Mouse (Mus musculus): ENCODE data around the gene Has1.
"Not testable (repeated sequence)": the region's sequence is repeated elsewhere in the genome, so short reads cannot be mapped to it uniquely, and the experiment has no call there.

The Has1 gene

DNA sequence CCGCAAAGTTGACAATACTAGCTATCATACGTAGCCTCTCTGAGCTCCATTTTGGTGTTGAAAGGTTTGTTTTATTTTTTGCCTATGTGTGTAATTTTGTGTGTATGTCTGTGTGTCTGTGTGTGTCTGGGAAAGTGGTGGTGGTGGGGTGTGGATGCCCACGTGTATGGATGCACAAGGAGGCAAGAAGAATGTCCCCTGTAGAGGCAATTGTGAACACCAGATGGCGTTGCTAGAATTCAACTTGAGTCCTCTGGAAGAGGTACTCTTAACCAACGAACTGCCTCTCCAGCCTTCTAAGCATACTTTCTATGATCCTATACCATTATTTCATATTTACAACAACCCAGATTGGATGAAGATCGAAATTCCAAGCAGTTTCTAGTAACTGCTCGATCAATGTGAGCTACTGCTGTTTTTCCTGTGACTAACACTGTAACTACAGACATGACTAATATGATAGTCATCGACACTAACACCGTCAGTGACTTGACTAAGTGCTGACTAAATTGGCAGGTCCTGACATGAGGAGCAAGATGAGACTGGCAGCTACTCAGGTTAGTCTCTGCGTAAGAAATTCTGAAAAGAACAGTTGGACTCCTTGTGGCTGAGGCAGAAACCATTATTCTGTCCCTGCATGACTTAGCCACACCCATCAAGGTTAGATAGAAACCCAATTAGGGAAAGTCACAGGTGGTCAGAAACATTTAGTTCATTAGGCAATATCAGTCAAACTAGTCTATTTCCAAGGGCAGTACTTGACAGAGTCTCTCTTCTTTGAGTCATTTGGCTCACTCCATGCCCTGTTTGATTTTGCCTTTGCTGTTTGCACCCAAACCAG, 9.6 kb downstream of the Has1 start:
- no peak for ATAC-seq (ENCODE audit: insufficient number of reproducible peaks, low FRiP score, low TSS enrichment)

DNA sequence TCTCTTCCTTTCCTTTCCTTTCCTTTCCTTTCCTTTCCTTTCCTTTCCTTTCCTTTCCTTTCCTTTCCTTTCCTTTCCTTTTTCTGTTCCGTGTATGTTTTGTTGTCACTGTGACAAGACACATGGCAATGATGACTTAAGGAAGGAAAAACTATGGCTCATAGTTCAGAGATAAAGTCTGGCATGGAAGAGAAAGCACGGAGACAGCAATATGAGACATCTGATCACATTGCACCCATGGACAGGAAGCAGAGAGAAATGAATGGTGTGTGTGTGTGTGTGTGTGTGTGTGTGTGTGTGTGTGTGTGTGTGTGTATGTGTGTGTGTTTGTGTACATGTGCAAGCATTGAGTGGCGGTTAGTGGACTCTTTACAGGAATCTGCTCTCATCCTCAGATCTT, 10.4 kb downstream of the Has1 start:
- ATAC-seq (ENCODE audit: insufficient number of reproducible peaks, low FRiP score, low TSS enrichment): not testable (repeated sequence)

DNA sequence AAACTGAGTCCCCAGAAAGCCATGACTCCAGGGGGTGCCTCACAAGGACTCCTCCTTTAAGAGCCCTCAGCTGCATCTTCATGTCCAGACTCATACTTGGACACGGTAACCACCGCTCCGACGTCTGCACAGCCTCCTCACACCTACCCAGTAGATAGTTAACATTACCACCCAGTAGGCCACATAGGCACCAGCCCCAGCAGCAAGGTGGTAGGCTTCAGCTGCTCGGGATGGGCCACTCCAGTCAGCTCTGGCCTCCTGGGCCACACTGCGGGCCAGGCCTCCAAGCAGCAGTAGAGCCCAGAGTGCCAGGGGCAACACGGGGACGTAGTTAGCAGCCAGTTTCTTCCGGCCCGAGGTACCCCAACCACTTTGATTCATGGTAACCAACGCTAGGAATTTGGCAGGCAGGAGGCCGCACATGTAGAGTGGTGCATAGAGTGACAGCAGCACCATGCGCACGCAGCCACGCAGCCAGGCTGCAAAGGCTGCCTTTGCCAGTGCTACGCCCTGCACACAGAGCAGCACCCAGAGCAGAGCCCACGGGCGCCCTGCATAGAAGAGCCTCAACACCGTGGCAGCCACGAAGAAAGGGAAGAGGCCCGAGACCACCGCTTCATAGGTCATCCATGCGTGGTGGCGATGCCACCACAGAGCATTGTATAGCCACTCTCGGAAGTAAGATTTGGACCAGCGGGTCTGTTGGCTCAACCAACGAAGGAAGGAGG, 11.3 kb downstream of the Has1 start:
- ATAC-seq (ENCODE audit: insufficient number of reproducible peaks, low FRiP score, low TSS enrichment): no peak; the same call in 1 of the 2 replicates

DNA sequence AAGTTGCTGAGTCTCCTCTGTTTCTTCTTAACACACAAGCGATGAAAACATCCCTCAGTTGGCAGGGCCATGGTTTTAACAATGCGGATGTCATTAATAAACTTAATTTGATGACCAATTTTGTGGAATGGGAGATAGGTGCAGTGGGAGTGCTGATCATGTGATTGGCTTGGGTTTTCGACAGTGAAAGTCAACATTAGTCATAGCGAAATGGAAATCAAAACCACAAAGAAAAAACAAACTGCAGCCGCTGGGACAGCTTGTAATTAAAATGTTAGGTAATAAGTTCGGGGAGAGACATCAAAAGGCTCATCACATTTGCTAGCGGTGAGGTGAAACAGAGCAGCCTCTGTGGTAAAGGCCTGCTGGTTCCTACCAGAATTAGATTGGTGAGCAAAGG, 14.2 kb downstream of the Has1 start:
- ATAC-seq (ENCODE audit: insufficient number of reproducible peaks, low FRiP score, low TSS enrichment): no peak

DNA sequence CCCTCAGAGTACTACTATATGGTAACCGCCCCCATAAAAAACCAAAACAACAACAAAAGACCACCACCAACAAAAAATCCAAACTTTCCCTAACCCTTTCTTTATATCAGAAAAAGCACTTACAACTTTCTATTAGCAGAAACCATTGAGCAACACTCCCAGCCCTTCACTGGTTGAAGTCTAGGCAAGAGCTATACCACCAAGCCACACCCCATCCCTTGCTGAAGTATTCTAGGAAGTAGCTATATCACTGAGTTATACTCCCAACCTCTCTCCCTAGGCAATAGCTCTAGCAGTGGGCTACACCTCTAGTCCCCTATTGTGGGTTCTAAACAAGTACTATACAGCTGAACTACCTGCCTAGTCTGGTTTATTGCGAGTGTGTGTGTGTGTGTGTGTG, 15.7 kb downstream of the Has1 start:
- no peak for ATAC-seq (ENCODE audit: insufficient number of reproducible peaks, low FRiP score, low TSS enrichment)

DNA sequence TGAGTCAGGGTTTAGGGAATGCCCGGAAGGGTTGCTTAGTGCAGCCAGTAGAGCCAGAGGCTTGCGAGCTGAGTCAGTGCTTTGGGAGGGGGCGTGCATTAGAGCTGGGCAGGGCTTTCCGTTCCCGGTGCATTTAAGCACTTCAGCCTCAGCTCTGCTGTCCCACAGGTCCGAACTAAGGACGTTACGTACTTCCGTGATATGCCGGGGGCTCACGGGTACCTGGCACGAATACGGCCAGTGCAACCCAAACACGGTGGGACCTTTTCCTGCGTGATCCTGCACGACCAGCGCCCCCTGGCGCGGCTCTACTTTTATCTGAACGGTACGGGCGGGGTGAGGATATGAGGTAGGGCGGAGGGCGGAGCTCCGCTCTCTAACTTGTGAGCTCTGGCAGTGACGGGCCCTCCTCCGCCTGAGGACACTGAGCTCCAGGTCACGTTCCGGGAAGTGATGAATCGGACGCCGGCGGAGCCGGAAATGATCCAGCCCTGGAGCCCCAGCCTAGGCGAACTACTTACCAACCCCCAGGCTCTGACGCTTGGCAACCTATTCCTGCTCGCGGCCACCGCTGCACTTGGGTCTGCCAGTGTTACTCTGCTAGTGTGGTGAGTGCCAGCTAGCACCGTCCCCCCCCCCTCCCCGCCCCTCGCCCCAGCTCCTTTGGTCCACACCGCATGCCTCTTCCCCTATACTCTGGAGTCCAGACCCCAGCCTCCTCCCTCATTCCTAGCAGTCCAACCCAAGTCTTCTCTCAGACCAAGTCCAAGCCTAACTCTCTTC, 16.9 kb downstream of the Has1 start:
- peak; percentile 94 for ATAC-seq (ENCODE audit: insufficient number of reproducible peaks, low FRiP score, low TSS enrichment)

DNA sequence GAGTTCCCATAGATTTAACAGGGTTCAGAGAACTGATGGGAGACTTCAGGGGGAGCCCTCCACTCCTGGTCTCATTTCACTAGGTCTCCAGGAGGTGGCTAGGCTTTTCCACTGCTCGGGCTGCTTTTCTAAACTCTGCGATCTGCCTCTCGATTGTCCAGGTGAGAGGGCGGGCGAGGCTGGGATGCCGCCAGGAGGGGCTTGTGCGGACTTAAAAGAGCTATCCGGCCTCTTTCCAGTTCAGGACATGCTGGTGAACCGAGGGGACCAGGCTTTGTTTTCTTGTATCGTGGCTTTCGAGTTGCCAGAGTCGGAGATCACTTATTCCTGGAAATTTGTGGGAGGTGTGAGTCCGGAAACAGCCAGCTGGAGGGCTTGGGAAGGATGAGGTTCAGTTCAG, 17.6 kb downstream of the Has1 start:
- peak; percentile 5; the same call in 1 of the 2 replicates for ATAC-seq (ENCODE audit: insufficient number of reproducible peaks, low FRiP score, low TSS enrichment)

DNA sequence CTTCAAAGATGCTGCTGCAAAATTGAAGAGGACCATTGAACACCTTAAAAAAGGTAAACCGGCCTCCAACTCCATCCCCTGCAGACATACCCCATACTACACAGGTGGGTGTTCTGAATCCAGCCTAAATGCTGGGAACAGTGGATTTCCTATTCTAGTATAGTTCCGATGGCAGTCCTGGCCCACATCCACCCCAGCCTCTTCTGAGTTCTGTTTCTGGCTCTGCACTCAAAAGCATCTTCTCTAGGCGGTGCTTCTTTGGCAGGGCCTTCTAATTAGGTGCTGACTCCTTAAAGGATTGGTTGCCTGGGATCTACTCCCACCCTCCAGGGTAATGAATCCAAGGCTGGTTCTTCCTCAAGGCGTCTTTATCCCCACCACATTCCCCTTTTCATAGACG, 18.9 kb downstream of the Has1 start:
- ATAC-seq (ENCODE audit: insufficient number of reproducible peaks, low FRiP score, low TSS enrichment): no peak

DNA sequence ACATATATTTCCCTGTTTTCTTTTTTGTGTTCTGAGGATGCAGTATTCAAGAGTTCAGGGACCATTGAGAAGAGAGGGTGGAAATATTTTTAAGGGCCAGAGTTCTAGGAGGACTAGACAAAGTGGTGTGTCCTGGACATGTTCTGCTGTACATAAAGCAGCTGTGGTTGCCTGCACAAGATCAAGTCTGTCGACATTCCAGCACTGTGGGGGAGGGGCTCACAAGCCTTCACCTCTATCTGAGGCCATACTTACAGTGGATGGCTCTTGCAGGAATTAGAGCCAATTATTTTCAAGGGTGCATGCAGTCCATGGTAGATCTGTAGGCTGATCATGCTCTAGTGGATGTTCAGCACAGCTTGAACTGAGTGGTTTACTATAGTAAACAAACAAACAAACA, 20.1 kb downstream of the Has1 start:
- ATAC-seq (ENCODE audit: insufficient number of reproducible peaks, low FRiP score, low TSS enrichment): no peak

DNA sequence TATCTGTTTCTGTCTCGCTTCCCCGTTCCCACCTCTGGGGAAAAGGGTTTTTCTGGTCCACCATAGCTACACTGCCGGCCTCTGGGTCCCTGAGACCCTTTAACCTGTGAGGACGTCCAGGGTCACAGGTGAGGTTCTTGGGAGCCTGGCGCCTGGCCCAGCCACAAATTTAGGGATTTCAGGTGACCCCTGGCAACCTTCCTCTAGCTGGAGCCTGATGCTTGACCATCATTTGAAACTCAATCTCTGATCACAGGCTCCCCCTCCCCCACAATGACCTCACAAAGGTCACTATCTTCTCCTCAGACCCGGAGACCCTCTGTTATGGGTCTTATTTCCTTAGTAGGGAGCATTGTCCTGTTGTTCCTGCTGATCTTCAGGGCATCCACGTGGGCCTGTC, 24.3 kb downstream of the Has1 start:
- no peak for ATAC-seq (ENCODE audit: insufficient number of reproducible peaks, low FRiP score, low TSS enrichment)

DNA sequence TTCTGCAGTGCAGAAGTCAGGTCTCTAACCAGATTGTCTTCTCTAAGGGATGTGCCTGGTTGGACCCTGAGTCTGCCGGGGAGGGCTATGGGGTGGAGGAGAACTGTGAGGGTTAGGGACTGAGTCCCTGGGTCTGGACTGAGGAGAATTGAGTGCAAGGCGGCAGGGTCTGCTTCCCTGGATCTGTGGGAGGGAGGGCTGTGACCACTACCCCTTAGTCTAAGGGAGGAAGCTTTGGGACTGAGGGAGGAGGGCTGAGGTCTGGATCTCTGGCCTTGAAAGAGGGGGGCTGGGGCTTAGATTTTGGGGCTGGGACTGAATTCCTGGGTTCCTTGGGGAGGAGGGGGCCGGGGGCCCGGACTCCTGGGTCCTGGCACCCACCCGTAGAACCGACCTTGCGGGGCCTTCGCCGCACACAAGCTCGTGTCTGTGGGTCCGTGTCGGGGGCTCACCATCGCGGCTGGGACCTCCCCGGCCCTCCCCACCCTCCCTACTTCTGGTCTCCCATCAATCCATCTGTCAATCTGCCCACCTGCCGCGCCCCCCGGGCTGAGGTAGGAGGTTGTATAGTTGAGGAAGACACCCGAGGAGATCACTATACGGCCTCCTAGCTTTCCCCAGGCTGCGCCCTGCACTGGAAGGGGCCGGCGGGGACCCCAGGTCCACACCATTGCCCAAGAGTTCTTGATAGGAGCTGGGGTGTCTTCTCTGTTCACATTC, 25.0 kb downstream of the Has1 start:
- no peak for ATAC-seq (ENCODE audit: insufficient number of reproducible peaks, low FRiP score, low TSS enrichment)

DNA sequence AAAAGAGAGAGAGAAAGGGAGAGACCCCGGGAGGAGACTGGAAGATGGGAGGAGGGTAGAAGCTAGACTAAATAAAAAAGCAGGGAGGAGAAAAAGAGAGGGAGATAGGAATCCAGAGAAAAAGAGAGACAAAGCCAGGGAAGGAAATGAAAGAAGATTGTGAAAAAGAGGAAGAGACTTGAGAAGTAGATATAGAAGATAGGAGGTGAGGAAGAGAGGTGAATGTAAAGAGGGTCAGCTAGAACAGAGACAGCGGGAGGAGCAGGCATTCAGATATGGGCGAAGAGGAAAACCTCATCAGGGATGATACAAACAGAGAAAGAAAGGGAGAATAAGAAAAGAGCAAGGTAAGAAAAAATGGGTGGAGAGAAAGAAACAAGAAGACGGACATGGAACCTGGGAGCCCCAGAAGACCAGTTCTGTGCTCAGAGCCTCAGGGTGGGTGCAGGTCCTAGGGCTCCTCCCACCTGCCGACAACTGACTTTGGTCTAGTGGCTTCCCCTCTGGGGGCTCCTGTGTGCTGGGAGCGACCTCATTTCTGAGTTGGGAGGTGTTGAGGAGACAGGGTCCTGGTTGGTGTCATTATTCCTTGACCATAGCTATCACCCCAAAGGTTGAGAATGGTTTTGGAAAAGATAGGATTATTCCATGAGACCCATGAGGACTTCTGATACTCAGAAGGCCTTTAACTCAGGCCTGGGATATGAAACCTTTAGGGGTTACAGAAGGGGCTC, 25.8 kb downstream of the Has1 start:
- no peak for ATAC-seq (ENCODE audit: insufficient number of reproducible peaks, low FRiP score, low TSS enrichment)

DNA sequence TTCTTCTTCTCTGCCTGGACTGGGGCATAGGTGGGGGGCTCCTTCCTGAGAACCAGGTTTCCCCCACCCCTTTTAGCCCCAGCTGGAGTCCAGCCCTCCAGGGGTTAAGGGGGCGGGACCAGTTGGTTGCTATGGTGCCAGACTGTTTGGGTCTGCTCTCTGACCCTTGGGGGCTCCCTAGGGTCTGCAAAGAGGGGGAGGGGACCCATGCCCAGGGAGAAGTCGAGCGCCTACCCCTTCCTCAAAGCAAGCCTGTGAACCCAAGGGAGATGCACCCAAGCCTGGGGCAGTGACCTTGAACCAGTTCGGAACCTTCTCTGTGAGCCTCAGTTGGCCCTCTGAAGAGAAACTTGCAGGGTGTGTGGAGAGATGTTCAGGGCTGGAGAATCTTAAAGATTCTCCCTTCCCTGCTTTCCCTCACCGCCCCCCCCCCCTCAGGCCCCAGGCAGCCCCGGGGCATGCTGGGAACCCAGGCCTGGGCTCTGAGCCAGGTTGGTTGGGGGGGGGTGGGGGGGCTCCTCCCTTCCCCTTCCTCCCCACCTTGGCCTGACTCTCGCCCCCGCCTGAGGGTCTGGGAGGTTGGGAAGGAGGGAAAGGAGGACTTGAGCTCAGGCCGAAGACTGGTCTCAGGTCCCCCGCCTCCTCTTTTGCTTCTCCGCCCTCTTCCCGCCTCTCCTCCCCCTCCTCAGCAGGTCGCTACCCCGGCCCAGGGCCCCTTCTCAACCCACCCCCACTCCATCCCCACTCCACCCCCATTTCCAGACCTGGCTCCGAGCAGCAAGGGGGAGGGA, 26.6 kb downstream of the Has1 start:
- no peak for ATAC-seq (ENCODE audit: insufficient number of reproducible peaks, low FRiP score, low TSS enrichment)

DNA sequence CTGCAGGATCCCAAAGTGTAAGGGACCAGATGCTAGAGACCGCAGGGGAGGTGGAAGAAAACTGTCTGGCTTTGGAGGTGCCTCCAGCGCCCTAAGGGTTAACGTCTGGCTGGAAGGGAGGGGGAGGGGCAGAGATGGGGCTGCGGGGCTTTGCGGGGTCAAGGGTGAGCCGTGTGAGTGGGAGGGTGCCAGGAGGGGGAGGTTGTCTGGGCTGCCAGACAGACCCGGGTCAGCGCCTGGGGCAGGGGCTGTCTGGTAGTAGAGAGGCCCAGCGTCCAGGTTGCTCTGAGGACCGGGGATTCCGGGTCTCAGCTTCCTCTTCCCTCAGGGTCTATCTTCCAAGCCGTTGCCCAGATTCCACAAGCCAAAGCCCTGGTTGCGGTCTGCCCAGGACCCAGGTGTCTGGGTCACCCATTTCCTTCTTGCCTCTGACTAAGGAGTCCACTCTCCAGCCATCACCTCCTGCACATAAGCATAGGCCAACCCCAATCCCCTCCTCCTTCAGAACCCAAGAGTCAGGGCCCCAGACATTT, 27.3 kb downstream of the Has1 start:
- ATAC-seq (ENCODE audit: insufficient number of reproducible peaks, low FRiP score, low TSS enrichment): 0 out of 2 replicates have a peak, but pooled peaks have one; percentile 4

DNA sequence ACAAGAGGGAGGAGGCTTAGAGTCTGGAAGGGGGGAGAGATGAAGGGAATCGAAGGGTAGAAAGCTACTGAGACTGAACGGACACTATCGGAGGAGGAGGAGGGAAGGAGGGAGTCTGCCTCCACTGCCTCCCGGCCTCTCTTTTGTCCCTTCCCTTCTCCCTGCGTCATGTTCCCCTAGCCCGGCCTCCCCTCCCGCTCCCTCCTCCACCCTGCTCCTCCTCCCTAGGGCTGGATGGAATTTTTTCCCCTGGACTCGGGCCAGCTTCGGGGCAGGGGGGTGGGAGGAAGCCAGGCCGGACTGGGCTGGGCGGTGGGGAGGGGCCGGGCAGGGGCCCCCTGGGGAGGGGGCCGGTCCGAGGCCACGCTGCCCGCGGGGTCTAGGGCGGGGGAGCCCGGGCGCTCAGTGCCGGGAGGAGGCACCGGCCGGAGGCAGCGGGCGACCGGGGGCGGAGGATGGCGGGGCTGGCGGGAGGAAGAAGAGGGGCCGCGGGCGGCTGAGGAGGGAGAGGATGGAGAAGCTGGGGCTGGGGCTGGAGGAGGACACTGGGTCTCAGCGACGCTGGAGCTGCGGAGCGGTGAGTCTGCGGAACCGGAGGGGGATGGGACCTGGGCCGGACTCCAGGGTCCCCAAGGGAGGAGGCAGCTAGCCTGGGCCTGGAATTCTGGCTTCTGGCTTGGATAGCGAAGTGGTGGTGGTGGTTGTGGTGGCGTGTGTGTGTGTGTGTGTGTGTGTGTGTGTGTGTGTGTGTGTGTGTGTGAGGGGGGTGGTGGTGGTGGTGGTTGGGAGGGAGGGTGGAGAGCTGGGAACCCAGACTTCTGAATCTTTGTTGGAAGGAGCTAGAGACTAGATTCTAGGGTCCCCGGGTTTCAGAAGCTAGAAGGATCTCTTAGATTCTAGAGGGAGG, 28.0 kb downstream of the Has1 start, which contains the start of gene Spaca6:
Gene Spaca6 (plus strand): TSS at position 408 of the 907 bp plus-strand sequence.
- peak; percentile 86 for ATAC-seq (ENCODE audit: insufficient number of reproducible peaks, low FRiP score, low TSS enrichment)

DNA sequence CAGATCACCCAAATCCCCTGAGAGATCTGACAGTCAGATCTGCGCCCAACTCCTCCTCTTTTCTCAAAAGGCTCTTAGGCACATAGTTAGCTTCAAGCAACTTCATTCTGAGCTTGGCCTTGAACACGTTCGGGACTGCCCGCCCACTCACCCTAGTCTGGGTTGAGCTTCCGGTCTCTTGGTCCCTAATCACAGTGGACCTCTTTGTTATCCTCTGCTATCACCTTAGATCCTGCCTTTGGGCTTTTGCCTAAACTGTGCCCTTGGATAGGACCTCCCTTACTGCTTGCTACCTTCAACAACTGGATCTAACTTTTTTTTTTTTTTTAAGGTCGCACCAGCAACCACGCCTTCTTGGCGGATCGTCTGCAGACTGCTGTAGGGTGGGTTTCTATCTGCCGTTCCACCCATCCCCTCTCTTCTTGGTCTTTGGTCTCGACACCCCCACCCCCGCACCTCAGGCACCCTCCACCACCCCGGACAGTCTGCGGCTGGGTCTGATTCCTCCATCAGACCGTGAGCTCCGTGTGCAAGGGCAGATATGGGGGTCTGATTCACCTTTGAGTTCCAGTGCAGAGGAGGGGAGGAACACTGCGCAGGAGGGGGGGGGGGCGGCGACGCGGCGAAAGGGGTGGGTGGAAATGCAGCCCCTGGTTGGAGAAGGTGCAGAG, 28.9 kb downstream of the Has1 start:
- ATAC-seq (ENCODE audit: insufficient number of reproducible peaks, low FRiP score, low TSS enrichment): peak; percentile 17

Measured in cerebellum, adult (tissue).